Mouse (Mus musculus): ENCODE results near the gene Asnsd1. TPM values are rescaled to one million over a fixed set of nuclear protein-coding genes. Genes with fewer than 3 reads are reported as not detected.
A peak's percentile ranks its signal among the peaks of the same experiment; 100 is the strongest.
"Not testable (repeated sequence)": the region's sequence is repeated elsewhere in the genome, so short reads cannot be mapped to it uniquely, and the experiment has no call there.

The Asnsd1 gene
- total RNA-seq (2021) = 10 to 100 TPM; 65.2 to 68.0 TPM
- long read RNA-seq, experiment 1, transcript Asnsd1-201 (6 exons, 2,442 nt) = major isoform, 107 of 111 reads
- long read RNA-seq, experiment 1, partial matches to known transcripts = 2 of 111 reads
- long read RNA-seq, experiment 1, other reads (novel, unspliced or antisense) = 2 of 111 reads
- long read RNA-seq, experiment 2, transcript Asnsd1-201 (6 exons, 2,442 nt) = major isoform, 104 of 115 reads
- long read RNA-seq, experiment 2, partial matches to known transcripts = 5 of 115 reads
- long read RNA-seq, experiment 2, other reads (novel, unspliced or antisense) = 2 of 115 reads

DNA sequence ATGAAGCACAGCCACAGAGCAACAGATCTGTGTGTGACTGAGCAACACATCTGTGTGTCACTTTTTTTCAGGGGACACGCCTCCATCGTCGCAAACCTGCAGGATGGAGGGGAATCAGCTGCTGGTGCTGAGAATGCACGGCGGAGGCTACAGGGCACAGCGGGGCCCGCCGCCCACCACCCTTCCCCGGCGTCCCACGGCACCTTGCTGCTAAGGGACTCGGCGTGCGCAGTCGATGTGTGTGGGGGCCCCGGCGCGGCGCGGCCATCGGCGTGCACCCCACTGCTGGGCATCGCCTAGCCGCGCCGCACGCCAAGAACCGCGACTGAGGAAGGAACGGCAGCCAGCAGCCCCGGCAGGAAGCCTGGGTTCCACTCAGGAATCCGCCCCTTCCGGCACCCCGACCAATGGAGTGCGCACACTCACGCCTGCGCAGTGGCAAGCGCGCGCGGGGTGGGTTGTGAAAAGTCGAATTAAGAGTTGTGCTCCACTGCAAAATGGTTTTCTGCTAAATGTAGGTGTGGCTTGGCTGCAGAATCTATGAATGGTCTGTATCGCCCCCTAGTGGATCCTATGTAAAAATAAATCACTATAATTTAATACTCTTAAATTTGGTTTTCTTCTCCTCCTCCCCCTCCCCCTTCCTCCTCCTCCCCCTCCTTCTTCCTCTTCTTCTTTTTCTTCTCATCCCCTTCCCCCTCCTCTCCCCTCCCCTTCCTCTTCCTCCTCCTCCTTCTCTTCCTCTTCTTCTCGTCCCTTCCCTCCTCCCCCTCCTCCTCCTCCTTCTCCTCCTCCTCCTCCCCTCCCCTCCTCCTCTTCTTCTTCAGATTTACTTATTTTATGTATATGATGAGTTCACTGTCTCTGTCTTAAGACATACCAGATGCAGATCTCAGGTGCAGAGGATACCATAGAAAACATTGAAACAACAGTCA is at the start of gene Asnsd1, which contains the start of the genes Asdurf and Gm28551:
TSS of gene Asnsd1 (minus strand) at position 426 of the 935 bp plus-strand sequence.
TSS of gene Asdurf (minus strand) at position 293 of the 935 bp plus-strand sequence.
TSS of gene Gm28551 (minus strand) at position 341 of the 935 bp plus-strand sequence.
- intact Hi-C loops (cut with DNase I) = loop anchor here (5.0 kb wide), 2 partner anchors 40 to 300 kb away; partner anchors contain the start of gene Osgepl1

DNA sequence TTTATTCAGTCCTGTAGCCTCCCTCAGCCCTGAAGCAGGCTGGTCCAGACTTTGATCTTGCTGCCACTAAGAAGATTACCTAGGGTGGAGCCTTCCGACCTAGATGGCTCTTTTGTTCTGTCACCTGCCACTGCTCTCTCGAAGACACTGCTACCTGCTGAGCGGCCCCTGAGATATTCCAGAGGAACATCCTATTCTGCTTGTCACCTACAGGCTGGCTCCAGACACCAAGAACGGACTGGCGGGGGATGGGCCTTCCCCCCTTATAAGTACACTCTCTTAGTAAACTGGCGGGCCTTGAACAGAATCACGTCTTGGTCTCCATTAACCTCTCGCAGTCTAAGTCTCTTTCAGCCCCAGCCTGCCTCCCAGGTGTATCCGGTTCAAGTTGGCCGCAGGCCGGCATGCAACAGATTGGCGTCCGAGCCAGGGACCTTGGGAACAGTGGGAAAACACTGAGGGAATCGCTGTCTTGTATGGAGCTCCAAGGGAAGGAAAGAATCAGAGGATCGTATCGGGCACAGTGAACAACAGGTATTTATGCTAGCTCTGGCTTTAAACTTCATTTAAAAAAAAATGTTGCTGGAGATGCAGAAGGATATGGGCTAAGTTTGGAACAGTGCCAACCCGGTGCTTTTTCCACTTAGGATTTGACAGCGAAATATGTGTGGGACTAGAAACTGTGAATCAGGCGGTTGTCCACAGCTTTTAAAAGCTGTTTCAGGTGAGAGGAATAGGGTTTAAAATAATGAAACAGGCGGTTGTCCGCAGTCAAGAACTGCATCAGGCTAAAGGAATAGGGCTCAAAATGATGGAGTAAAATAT is 41.6 kb upstream of the Asnsd1 start:
- intact Hi-C loops (cut with DNase I); H3K27ac ChIP-seq; DNase-seq; H3K4me3 ChIP-seq: not testable (repeated sequence)

More for the DNA sequence above, at the start of gene Asnsd1, which contains the start of the genes Asdurf and Gm28551:
- H3K27ac ChIP-seq = peak within 1 kb of the TSS; percentile 88
- TF ChIP-seq CTCF (IDR thresholded peaks at IDR 0.05) = peak; percentile 61
- H3K4me3 ChIP-seq = peak within 1 kb of the TSS; percentile 76
- DNase-seq = peak; percentile 97

DNA sequence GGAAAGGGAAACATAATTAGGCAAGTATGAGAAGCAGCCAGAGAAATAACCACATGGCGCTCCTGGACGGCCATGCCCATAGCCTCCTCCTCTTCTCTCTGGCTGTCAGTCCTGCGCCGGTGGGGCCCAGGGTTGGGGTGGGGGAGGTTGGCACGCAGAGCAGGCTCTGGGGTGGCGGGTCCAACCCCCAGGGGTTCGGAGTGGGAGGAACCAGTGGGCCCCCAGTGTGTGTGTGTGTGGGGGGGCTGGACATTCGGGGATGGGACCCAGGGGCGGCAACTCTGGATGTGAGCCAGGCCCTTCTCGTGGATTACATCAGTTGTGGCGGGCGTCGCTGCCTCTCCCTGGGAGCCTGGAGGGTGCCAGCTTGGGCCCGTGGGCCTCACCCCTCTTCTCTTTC is 36.2 kb upstream of the Asnsd1 start:
- DNase-seq = no peak
- Histone ChIP-seq H3K4me3 (no peak overlapping the region), H3K27ac (no peak overlapping the region)
- no peak for TF ChIP-seq CTCF (IDR thresholded peaks at IDR 0.05)
- intact Hi-C loops (cut with DNase I) = no loop called here

DNA sequence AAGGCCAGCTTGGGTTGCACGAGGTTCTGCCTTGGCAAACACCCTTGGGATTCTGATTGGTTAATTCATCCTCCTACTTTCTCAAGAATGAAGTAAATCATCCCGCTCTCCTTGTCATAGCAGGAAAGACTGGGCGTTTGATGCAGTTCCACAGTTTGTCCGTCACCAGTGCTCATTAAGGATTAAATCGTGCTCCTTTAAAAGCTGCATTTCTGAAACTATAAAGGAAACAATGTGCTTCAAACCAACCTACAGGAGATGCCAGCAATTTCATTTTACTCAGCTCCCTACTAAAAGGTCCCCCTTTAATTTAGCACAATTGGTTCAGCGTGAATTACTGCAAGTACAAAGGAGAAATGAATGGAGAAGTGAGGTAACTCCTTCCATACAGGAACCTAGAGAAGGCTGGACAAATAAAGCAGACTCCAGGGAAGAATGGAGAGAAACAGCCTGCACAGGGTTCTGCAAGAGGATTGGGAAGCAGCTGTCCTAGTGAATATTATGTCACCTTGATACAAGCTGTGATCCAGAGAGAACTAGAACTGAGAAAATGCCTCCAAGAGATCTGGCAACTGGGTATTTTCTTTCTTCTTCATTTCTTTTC is 31.6 kb upstream of the Asnsd1 start:
- no peak overlapping the region for H3K4me3 ChIP-seq
- no peak for DNase-seq
- no peak for TF ChIP-seq CTCF (IDR thresholded peaks at IDR 0.05)
- no peak overlapping the region for H3K27ac ChIP-seq
- intact Hi-C loops (cut with DNase I) = no loop called here

DNA sequence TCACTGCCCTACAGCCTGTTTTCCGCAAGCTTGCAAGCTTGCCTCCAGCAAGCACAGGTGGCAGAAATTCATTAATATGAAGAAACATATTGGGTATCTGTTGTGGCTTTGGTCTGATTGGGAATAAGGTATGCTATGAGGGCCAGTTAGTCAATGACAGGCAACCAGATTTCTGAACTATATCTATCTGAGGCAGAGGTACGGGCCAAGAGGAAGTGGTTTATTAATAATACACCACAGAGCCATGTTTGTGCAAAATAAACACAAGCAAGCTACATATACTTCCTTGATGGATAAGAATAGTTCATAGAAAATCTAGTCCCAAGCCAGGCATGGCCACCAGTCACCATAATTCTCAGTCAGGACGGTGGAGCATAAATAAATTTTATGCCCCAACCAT is 25.2 kb upstream of the Asnsd1 start:
- no peak overlapping the region for H3K4me3 ChIP-seq
- no peak for TF ChIP-seq CTCF (IDR thresholded peaks at IDR 0.05)
- DNase-seq = no peak

DNA sequence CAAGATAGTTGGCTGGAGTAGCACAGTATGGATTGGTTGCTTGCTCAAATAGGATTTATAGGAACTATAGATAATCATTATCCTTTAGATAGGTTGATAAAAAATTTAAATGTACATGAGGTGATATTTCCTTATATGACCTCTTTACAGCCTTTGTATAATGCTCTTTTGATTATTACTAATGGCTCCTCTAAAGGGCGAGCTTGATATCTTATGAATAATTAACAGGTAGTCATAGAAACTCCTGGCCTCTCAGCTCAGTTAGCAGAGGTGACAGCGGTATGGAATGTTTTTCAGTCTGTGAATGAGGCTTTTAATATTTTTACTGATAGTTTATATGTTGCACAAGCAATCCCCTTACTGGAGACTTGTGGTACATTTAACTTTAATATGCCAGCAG is 23.4 kb upstream of the Asnsd1 start:
- intact Hi-C loops (cut with DNase I); H3K4me3 ChIP-seq; DNase-seq; H3K27ac ChIP-seq: not testable (repeated sequence)

More for the DNA sequence above, 25.2 kb upstream of the Asnsd1 start:
- no peak overlapping the region for H3K27ac ChIP-seq
- intact Hi-C loops (cut with DNase I) = no loop called here

DNA sequence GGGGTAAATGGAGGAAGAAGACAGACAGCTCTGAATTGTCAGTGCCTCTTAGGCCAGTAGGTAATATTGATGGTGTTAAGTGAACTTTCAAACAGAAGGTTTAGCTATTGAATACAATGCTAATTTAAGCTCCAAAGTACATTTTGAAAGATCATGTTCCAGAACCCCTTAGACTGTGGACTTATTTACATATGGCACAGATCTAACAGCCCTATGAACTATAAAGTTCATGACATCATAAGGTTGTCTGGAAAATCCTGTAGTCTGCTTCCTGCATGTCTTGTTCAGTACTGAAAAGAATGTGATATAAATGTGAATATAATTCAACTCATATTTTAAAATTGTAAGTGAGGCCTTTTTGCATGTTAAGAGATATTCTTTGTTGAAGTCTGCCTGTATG is 6.4 kb upstream of the Asnsd1 start:
- no peak for TF ChIP-seq CTCF (IDR thresholded peaks at IDR 0.05)
- intact Hi-C loops (cut with DNase I) = no loop called here
- Histone ChIP-seq H3K4me3 (no peak overlapping the region), H3K27ac (no peak overlapping the region)
- no peak for DNase-seq

DNA sequence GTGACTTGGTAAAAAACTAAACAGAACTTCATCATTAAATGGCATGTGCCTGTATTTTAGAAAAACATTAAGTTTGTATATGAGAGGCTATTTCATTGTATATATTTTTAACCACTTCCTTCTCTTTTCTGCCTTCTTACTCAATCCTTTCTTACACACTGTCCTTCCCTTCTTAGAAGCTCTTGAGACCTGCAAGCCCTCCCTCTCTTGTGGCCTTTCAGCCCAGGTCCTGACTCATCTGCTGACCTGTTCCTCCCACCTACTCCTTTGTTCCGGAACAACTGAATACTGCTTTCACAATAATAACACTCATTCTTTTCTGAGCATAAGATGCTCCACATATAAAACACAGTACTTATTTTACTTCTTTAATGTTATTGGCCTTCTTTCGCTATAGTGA is 11.5 kb downstream of the Asnsd1 start:
- Histone ChIP-seq H3K27ac (no peak overlapping the region), H3K4me3 (no peak overlapping the region)
- intact Hi-C loops (cut with DNase I) = no loop called here
- no peak for DNase-seq
- no peak for TF ChIP-seq CTCF (IDR thresholded peaks at IDR 0.05)

DNA sequence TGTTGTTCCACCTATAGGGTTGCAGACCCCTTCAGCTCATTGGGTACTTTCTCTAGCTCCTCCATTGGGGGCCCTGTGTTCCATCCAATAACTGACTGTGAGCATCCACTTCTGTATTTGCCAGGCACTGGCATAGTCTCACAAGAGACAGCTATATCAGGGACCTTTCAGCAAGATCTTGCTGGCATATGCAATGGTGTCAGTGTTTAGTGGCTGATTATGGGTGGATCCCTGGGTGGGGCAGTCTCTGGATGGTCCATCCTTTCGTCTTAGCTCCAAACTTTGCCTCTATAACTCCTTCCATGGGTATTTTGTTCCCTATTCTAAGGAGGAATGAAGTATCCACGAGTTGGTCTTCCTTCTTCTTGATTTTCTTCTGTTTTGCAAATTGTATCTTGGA is 15.1 kb downstream of the Asnsd1 start:
- intact Hi-C loops (cut with DNase I); H3K27ac ChIP-seq; H3K4me3 ChIP-seq; DNase-seq: not testable (repeated sequence)

DNA sequence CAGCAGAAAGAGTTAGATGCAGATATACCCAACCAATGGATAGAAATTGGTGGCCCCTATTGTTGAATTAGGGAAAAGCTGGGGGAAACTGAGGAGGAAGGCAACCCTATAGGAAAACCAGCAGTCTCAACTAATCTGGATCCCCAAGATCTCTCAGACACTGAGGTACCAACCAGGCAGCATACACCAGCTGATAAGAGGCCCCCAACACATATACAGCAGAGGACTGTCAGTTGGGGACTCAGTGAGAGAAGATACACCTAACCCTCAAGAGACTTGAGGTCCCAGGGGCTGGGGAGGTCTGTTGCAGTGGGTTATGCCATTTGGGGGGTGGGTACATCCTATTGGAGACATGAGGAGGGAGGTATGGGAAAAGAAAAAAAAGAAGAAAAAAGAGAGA is 17.1 kb downstream of the Asnsd1 start:
- no peak overlapping the region for H3K27ac ChIP-seq
- no peak for DNase-seq
- intact Hi-C loops (cut with DNase I) = no loop called here
- no peak for TF ChIP-seq CTCF (IDR thresholded peaks at IDR 0.05)
- no peak overlapping the region for H3K4me3 ChIP-seq

DNA sequence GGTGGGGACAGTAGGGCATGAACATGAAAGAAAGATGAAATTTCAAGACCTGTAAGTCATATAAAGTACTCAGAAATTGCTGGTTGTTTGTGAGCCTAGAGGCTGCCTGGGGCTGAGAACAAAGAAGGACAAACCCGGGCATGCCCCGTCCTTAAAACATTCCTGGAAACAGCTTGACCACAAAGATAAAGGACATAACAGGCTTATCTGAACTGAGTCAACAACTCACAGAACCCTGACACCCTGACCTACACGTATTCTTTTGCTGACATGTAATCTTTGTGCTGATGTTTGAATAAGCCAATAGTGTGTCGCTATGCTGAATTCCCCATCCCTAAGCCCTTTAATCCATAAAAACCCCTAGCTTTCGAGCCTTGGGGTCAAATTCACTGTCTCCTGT is 19.0 kb downstream of the Asnsd1 start:
- intact Hi-C loops (cut with DNase I); H3K4me3 ChIP-seq; H3K27ac ChIP-seq; DNase-seq: not testable (repeated sequence)

Data from gastrocnemius, adult 2 months (tissue).